Mouse (Mus musculus) brain, embryonic 14.5 days (tissue): ENCODE data around the gene Ltc4s. TPM values are rescaled to one million over a fixed set of nuclear protein-coding genes. Genes with fewer than 3 reads are reported as not detected.

Experiments used
- DNase-seq: peaks from one replicate; pipeline ENCODE4 v3.0.0-alpha.2; 2011; ENCODE audit warnings: low read depth
- CTCF ChIP-seq: fragments of 200-500 bp; IDR thresholded peaks from 2 replicates; pipeline ENCODE4 v1.5.1; 2012; ENCODE audit warnings: inconsistent platforms, mild to moderate bottlenecking, moderate library complexity, borderline replicate concordance; ENCODE audit not compliant: insufficient read depth, insufficient read length; ENCODE audit errors: extremely low read depth
- POLR2A ChIP-seq: fragments of 200-500 bp; IDR thresholded peaks from 2 replicates; pipeline ENCODE4 v1.6.1; 2012; ENCODE audit warnings: mild to moderate bottlenecking, inconsistent platforms, borderline replicate concordance; ENCODE audit not compliant: poor library complexity, insufficient read depth, insufficient read length, severe bottlenecking; ENCODE audit errors: extremely low read depth
- polyA plus RNA-seq: library from polyadenylated mRNA; depleted of rRNA; stranded (reverse); fragments of >200 nt; gene quantifications from 2 replicates; pipeline ENCODE4 v1.2.3, GENCODE M21; 2012; rRNA removed

The Ltc4s gene
- polyA plus RNA-seq, 1 experiment, result 3.5 TPM

DNA sequence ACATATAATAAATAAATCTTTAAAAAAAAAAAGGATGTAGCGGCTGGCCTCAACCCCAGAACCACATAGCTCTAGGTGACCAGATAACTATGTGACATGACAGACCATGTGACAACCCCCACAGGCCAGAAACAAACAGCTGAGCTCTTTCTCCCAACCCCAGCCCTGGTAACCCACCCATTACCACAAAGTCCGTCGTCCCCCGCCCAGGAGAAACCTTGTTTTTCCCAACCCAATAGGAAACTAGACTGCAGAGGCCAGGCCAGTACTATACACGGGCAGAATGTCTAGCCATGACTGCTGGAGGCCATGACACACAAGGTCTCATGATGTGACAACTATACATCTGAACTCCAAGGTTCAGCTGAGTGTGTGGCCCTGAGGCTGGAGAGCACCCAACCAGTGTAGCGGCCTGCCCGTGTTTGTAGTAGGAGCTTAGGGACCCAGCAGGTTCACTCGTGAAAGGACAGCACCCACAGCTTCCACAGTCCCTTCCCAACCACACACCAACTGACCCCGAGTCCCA lies 35.1 kb downstream of the Ltc4s start:
- TF ChIP-seq POLR2A, result no peak
- no peak for TF ChIP-seq CTCF
- DNase-seq, result no peak

- TF ChIP-seq CTCF (no peak), POLR2A (no peak)
- no peak for DNase-seq
Observed at GRCm38 (mm10) chr11:50201590-50201989, 36.8 kb downstream of the Ltc4s start.

DNA sequence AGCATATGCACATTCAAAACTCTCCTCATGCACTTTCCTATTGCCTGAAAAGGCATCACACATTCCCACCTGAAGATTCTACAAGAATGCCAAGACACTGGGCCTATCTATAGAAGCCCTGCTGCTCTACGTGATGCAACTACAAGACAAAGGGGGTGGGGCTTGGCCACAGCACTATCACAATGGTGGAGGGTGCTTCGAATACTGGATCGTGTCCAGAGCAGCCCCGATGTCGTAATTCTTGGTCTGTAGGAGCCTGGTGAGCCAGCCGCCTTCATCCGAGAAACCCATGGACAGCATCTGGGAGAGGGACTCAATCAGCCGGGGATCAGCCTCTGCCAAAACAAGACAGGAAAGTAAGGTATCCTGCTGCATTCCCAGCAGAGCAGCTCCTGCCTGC lies 37.8 kb downstream of the Ltc4s start:
- no peak for DNase-seq
- no peak for TF ChIP-seq CTCF
- TF ChIP-seq POLR2A, result no peak

DNA sequence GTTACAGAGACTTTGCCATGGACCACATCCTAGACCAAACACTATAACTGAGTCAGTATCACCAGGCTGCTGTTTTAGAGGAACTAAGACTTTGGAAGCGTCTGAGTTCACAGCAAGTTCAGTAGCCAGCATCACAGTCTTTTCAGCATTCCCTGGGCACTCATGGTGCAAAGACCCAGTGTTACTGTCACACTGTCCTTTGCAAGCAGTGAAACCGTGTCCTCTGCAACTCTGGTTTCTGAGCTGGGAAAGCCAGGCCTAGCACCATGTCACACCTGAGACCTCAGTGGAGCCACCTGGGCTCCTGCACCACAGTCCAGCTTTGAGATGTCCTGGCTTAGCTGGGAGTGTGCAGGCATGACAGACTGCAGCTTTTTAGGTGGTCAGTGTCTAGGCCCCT lies 39.5 kb downstream of the Ltc4s start:
- TF ChIP-seq CTCF (no peak), POLR2A (no peak)
- no peak for DNase-seq

- no peak for DNase-seq
- no peak for TF ChIP-seq POLR2A
- no peak for TF ChIP-seq CTCF
Observed at GRCm38 (mm10) chr11:50198219-50198846, 40.1 kb downstream of the Ltc4s start.

- TF ChIP-seq POLR2A (no peak), CTCF (no peak)
- no peak for DNase-seq
Observed at GRCm38 (mm10) chr11:50197500-50197899, 40.9 kb downstream of the Ltc4s start.

DNA sequence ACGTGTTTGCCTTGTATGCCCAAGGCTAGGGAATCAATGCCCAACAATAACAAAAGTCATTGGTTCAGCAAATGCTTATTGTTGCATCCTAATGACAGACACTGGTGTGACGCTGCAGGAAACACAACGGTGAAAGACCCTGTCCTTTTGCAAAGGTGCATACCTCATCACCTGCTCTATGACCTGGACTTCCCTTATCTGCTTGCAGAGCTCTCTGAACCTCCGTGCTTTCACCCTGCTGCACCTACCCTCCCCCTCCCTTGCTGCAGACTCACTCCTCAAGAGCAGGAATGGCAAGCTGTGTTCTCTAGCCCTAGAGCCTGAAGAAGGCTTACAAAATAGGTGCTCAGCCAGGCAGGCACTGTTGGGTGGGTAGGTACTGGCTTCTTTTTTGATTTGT lies 43.6 kb downstream of the Ltc4s start:
- DNase-seq, result no peak
- no peak for TF ChIP-seq POLR2A
- TF ChIP-seq CTCF, result no peak

- no peak for DNase-seq
- TF ChIP-seq CTCF (no peak), POLR2A (no peak)
Observed at GRCm38 (mm10) chr11:50194070-50194469, 44.3 kb downstream of the Ltc4s start.

GRCm38 (mm10) chr11:50192278-50192677 lies 46.1 kb downstream of the Ltc4s start:
- TF ChIP-seq CTCF (no peak), POLR2A (no peak)
- no peak for DNase-seq

GRCm38 (mm10) chr11:50190362-50190761 lies 48.1 kb downstream of the Ltc4s start:
- DNase-seq, result no peak

DNA sequence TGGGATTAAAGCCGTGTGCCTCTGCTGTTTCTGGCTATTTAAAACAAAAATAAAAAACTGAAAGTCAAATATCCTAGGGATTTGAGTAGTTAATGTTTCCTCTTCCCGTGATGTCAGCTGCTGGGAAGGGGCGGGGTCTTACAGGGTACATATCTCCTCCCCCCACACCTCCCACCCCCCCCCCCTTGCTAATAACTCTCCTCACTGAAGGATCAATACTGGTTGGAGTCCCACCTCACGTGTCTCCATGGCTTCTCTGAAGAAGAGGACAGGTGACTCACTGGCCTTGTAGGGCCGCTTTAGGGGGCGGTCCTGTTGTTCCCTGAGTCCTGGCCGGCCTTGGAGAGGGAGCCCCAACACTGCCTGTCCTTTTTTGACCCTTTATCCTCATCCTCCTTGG lies 49.7 kb downstream of the Ltc4s start:
- no peak for DNase-seq

More at GRCm38 (mm10) chr11:50190362-50190761, 48.1 kb downstream of the Ltc4s start:
- TF ChIP-seq CTCF (no peak), POLR2A (no peak)

More for the DNA sequence above, 49.7 kb downstream of the Ltc4s start:
- TF ChIP-seq POLR2A (no peak), CTCF (no peak)

Other genes with a start within 250 kb of the Ltc4s start
- gene Rnf130, start 213.3 kb downstream of the Ltc4s start, polyA plus RNA-seq, result 45.4 and 47.7 TPM in 2 replicates
- 37.4 and 52.9 TPM in 2 replicates for gene Tbc1d9b, start 107.2 kb downstream of the Ltc4s start, polyA plus RNA-seq
- 33.1 and 35.9 TPM in 2 replicates for gene Mrnip, start 64.2 kb downstream of the Ltc4s start, polyA plus RNA-seq
- gene Sqstm1, start 27.8 kb downstream of the Ltc4s start, polyA plus RNA-seq, result 171 and 203 TPM in 2 replicates
- 78.9 and 97.1 TPM in 2 replicates for gene Mgat4b, start 27.7 kb downstream of the Ltc4s start, polyA plus RNA-seq
- gene Maml1, start 53.7 kb upstream of the Ltc4s start, polyA plus RNA-seq, result 13.7 and 16.4 TPM in 2 replicates
- gene Canx, start 87.1 kb upstream of the Ltc4s start, polyA plus RNA-seq, result 111 and 173 TPM in 2 replicates
- 0.52 and 0.62 TPM in 2 replicates for gene Cby3, start 115.8 kb upstream of the Ltc4s start, polyA plus RNA-seq
- 694 and 702 TPM in 2 replicates for gene Hnrnph1, start 138.4 kb upstream of the Ltc4s start, polyA plus RNA-seq
- 20.8 and 23.0 TPM in 2 replicates for gene Rufy1, start 192.5 kb upstream of the Ltc4s start, polyA plus RNA-seq